ENCODE assay signal across 28 mouse cellular contexts in the genomic region with DNA sequence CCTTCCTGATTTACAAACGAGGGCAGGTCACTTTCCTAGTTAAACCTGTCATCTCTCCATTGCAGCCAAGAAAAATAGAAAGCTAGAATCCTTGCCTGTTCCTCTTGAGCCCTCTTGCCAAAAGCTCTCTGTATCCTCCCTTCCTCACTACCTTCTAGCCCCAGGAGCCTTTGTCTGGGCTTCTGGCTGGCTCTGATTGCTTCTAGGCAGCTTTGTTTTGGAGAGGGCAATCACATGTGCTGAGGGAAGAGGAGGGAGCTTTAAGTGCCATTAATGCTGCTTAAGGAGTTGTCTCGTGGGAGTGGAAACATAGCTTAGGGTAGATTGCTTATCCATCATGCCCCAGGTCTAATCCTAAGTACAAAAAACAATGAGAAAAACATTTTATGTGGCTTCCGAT. TPM values are rescaled to one million over a fixed set of nuclear protein-coding genes. Genes with fewer than 3 reads are reported as not detected.
DNase-seq lines count a peak whose midpoint lies in the region; ATAC-seq lines count a peak whose summit lies in the region.
"Had no signal": no experiment of that assay in that cellular context is flagged by ENCODE, and none has a peak within 500 bp of the region (broad histone marks: within the 10 kb centered on the region; RNA-seq: fewer than 3 reads in every experiment).

No protein-coding gene starts in this region.

- WGBS in midbrain, embryonic 10.5 days, result 61% methylated on average over 3 of the region's 3 CpGs
- 43% methylated on average over 3 of the region's 3 CpGs for WGBS in midbrain, embryonic 16.5 days
- WGBS in midbrain, embryonic 15.5 days, result 49% methylated on average over 3 of the region's 3 CpGs
- 63% methylated on average over 3 of the region's 3 CpGs for WGBS in midbrain, embryonic 11.5 days

- peak overlapping the region; percentile 78 for H3K27ac ChIP-seq in midbrain, embryonic 10.5 days (replicated peaks)
- no peak overlapping the region for H3K27ac ChIP-seq in midbrain, embryonic 16.5 days (ENCODE audit: low read length)
- 0 out of 2 replicates have a peak overlapping the region, but pooled peaks have one; percentile 4 for H3K27ac ChIP-seq in midbrain, embryonic 15.5 days
- no peak overlapping the region for H3K27ac ChIP-seq in midbrain, embryonic 11.5 days (ENCODE audit: low read depth, low read length)
- peak overlapping the region; percentile 57 for H3K27ac ChIP-seq in brown adipose tissue, adult 24 weeks (replicated peaks; ENCODE audit: low read depth, low read length)
- H3K27ac ChIP-seq: embryonic facial prominence, embryonic 12.5 days; embryonic facial prominence, embryonic 15.5 days; heart, embryonic 15.5 days; hindbrain, embryonic 14.5 days had no signal

- H3K4me3 ChIP-seq in midbrain, embryonic 10.5 days, result no peak overlapping the region
- H3K4me3 ChIP-seq in midbrain, embryonic 16.5 days (ENCODE audit: low read depth, low read length), result no peak overlapping the region
- H3K4me3 ChIP-seq in midbrain, embryonic 15.5 days, result no peak overlapping the region
- H3K4me3 ChIP-seq in midbrain, embryonic 11.5 days (ENCODE audit: low read depth, low read length), result no peak overlapping the region
- no peak overlapping the region for H3K4me3 ChIP-seq in brown adipose tissue, adult 24 weeks (ENCODE audit: insufficient read depth, low read depth, low read length)
- H3K4me3 ChIP-seq: embryonic facial prominence, embryonic 12.5 days; embryonic facial prominence, embryonic 15.5 days; heart, embryonic 12.5 days; heart, embryonic 15.5 days had no signal

- no peaks in the 10 kb centered on the region for H3K36me3 ChIP-seq in midbrain, embryonic 10.5 days
- no peaks in the 10 kb centered on the region for H3K36me3 ChIP-seq in midbrain, embryonic 16.5 days (ENCODE audit: control insufficient read depth, insufficient read depth, low read length)
- H3K36me3 ChIP-seq in midbrain, embryonic 15.5 days (replicated peaks), result no peaks in the 10 kb centered on the region
- no peaks in the 10 kb centered on the region for H3K36me3 ChIP-seq in midbrain, embryonic 11.5 days (ENCODE audit: control insufficient read depth, insufficient read depth, low read length)
- H3K36me3 ChIP-seq: embryonic facial prominence, embryonic 12.5 days; embryonic facial prominence, embryonic 15.5 days; heart, embryonic 12.5 days; heart, embryonic 15.5 days had no signal

- no peak for DNase-seq in midbrain, embryonic 10.5 days (ENCODE audit: low spot score)
- no peak for DNase-seq in midbrain, embryonic 11.5 days (ENCODE audit: low spot score, missing footprints)
- no peak for DNase-seq in frontal cortex, postnatal 10 days (ENCODE audit: low spot score in 2 of 2)
- DNase-seq: adrenal gland, adult 8-10 months; adrenal gland, postnatal 25 days; cerebellum, adult 11 months; cerebellum, adult 2 months; cerebellum, adult 9-11 months; cerebellum, postnatal 25 days; forebrain, postnatal 0 days; gastrocnemius, postnatal 25 days; heart, adult 18-20 months; heart, postnatal 10 days; heart, postnatal 36 days had no signal

- H3K27me3 ChIP-seq in midbrain, embryonic 10.5 days (ENCODE audit: low read depth, poor library complexity, severe bottlenecking), result no peaks in the 10 kb centered on the region
- no peaks in the 10 kb centered on the region for H3K27me3 ChIP-seq in midbrain, embryonic 16.5 days (ENCODE audit: control insufficient read depth, insufficient read depth, low read depth, low read length)
- no peaks in the 10 kb centered on the region for H3K27me3 ChIP-seq in midbrain, embryonic 15.5 days (replicated peaks)
- H3K27me3 ChIP-seq in midbrain, embryonic 11.5 days (ENCODE audit: control insufficient read depth, insufficient read depth, low read length), result no peaks in the 10 kb centered on the region
- H3K27me3 ChIP-seq: embryonic facial prominence, embryonic 12.5 days; embryonic facial prominence, embryonic 15.5 days; heart, embryonic 12.5 days; heart, embryonic 15.5 days had no signal

- no peaks in the 10 kb centered on the region for H3K9me3 ChIP-seq in midbrain, embryonic 10.5 days (replicated peaks)
- H3K9me3 ChIP-seq in midbrain, embryonic 16.5 days (replicated peaks; ENCODE audit: control insufficient read depth, low read length, poor library complexity, severe bottlenecking), result no peaks in the 10 kb centered on the region
- no peaks in the 10 kb centered on the region for H3K9me3 ChIP-seq in midbrain, embryonic 15.5 days
- H3K9me3 ChIP-seq in midbrain, embryonic 11.5 days (ENCODE audit: control insufficient read depth, low read length), result peaks cover 3% of the 10 kb centered on the region
- H3K9me3 ChIP-seq: embryonic facial prominence, embryonic 12.5 days; embryonic facial prominence, embryonic 15.5 days; heart, embryonic 15.5 days had no signal

- no peak overlapping the region for H3K4me2 ChIP-seq in midbrain, embryonic 16.5 days (ENCODE audit: low read length)
- H3K4me2 ChIP-seq in midbrain, embryonic 15.5 days, result no peak overlapping the region
- no peak overlapping the region for H3K4me2 ChIP-seq in midbrain, embryonic 11.5 days
- H3K4me2 ChIP-seq: embryonic facial prominence, embryonic 12.5 days; embryonic facial prominence, embryonic 15.5 days; heart, embryonic 12.5 days; heart, embryonic 15.5 days; hindbrain, embryonic 14.5 days had no signal

- no peak overlapping the region for H3K9ac ChIP-seq in midbrain, embryonic 16.5 days (ENCODE audit: low read depth, low read length)
- H3K9ac ChIP-seq in midbrain, embryonic 15.5 days, result no peak overlapping the region
- no peak overlapping the region for H3K9ac ChIP-seq in midbrain, embryonic 11.5 days (ENCODE audit: low read length)
- H3K9ac ChIP-seq: embryonic facial prominence, embryonic 12.5 days; embryonic facial prominence, embryonic 15.5 days; forebrain, postnatal 0 days; heart, embryonic 12.5 days; heart, embryonic 15.5 days; hindbrain, embryonic 14.5 days had no signal

- H3K4me1 ChIP-seq in midbrain, embryonic 10.5 days, result peaks cover 49% of the 10 kb centered on the region
- H3K4me1 ChIP-seq in midbrain, embryonic 16.5 days (ENCODE audit: control insufficient read depth, insufficient read depth, low read length), result peaks cover 4% of the 10 kb centered on the region
- peaks cover 12% of the 10 kb centered on the region for H3K4me1 ChIP-seq in midbrain, embryonic 15.5 days
- H3K4me1 ChIP-seq in midbrain, embryonic 11.5 days (ENCODE audit: control insufficient read depth, insufficient read depth, low read length), result peaks cover 17% of the 10 kb centered on the region
- peaks cover 16% of the 10 kb centered on the region for H3K4me1 ChIP-seq in brown adipose tissue, adult 24 weeks (ENCODE audit: control insufficient read depth, insufficient read depth, insufficient read length, low read length)
- H3K4me1 ChIP-seq: embryonic facial prominence, embryonic 15.5 days; heart, embryonic 12.5 days; heart, embryonic 15.5 days had no signal

- ATAC-seq in midbrain, embryonic 16.5 days, result no peak
- no peak for ATAC-seq in midbrain, embryonic 15.5 days (replicated peaks)
- ATAC-seq in midbrain, embryonic 11.5 days (ENCODE audit: low FRiP score), result no peak
- ATAC-seq: CD4-positive, CD25-positive, alpha-beta regulatory T cell, adult 4 months; forebrain, embryonic 14.5 days; forebrain, postnatal 0 days had no signal

RNA-seq across cellular contexts. Expression of gene Pnpla5, which starts 17.1 kb away (rescaled TPM):
- not detected in 2 replicates for polyA plus RNA-seq in midbrain, embryonic 10.5 days (2016; fragmentation: Nextera tagmentation; extraction: Ambion mirVana)
- polyA plus RNA-seq in midbrain, embryonic 16.5 days (2015; fragmentation: Nextera tagmentation; extraction: Ambion mirVana), result not detected in 2 replicates
- polyA plus RNA-seq in midbrain, embryonic 15.5 days (2015; fragmentation: Nextera tagmentation; extraction: Ambion mirVana), result not detected in 2 replicates
- polyA plus RNA-seq in midbrain, embryonic 11.5 days (2014; fragmentation: Nextera tagmentation; extraction: Ambion mirVana), result 0.05 TPM in 1 of 2 replicates, not detected in the other
- polyA plus RNA-seq in brown adipose tissue, adult 24 weeks (2012; ENCODE audit: insufficient read depth, insufficient read length, missing spikeins), result not detected in 2 replicates
- polyA plus RNA-seq: C2C12; CD4-positive, CD25-positive, alpha-beta regulatory T cell, adult 4 months; cerebellum, adult 2 months; embryonic facial prominence, embryonic 12.5 days; embryonic facial prominence, embryonic 15.5 days; forebrain, embryonic 14.5 days; forebrain, postnatal 0 days; frontal cortex, adult 2 months; heart, embryonic 12.5 days; heart, embryonic 15.5 days; hindbrain, embryonic 11.5 days; hindbrain, embryonic 14.5 days; intestine, embryonic 14.5 days had no signal

RNA-seq across cellular contexts. Expression of gene Pnpla3, which starts 27.5 kb away (rescaled TPM):
- polyA plus RNA-seq in midbrain, embryonic 10.5 days (2016; fragmentation: Nextera tagmentation; extraction: Ambion mirVana), result 2.2 and 3.1 TPM in 2 replicates
- polyA plus RNA-seq in midbrain, embryonic 16.5 days (2015; fragmentation: Nextera tagmentation; extraction: Ambion mirVana), result 7.0 and 7.1 TPM in 2 replicates
- 4.6 and 6.4 TPM in 2 replicates for polyA plus RNA-seq in midbrain, embryonic 15.5 days (2015; fragmentation: Nextera tagmentation; extraction: Ambion mirVana)
- 1.5 and 1.7 TPM in 2 replicates for polyA plus RNA-seq in midbrain, embryonic 11.5 days (2014; fragmentation: Nextera tagmentation; extraction: Ambion mirVana)
- polyA plus RNA-seq in brown adipose tissue, adult 24 weeks (2012; ENCODE audit: insufficient read depth, insufficient read length, missing spikeins), result 506 and 707 TPM in 2 replicates
- polyA plus RNA-seq: C2C12 had no signal

RNA-seq across cellular contexts. Expression of gene Sult4a1, which starts 34.6 kb away (rescaled TPM):
- polyA plus RNA-seq in midbrain, embryonic 10.5 days (2016; fragmentation: Nextera tagmentation; extraction: Ambion mirVana), result 11.2 and 14.3 TPM in 2 replicates
- polyA plus RNA-seq in midbrain, embryonic 16.5 days (2015; fragmentation: Nextera tagmentation; extraction: Ambion mirVana), result 100.0 and 114 TPM in 2 replicates
- 87.1 and 93.8 TPM in 2 replicates for polyA plus RNA-seq in midbrain, embryonic 15.5 days (2015; fragmentation: Nextera tagmentation; extraction: Ambion mirVana)
- polyA plus RNA-seq in midbrain, embryonic 11.5 days (2014; fragmentation: Nextera tagmentation; extraction: Ambion mirVana), result 8.7 and 8.9 TPM in 2 replicates
- polyA plus RNA-seq in brown adipose tissue, adult 24 weeks (2012; ENCODE audit: insufficient read depth, insufficient read length, missing spikeins), result not detected in 2 replicates
- polyA plus RNA-seq: C2C12; CD4-positive, CD25-positive, alpha-beta regulatory T cell, adult 4 months had no signal

RNA-seq across cellular contexts. Expression of gene Samm50, which starts 51.9 kb away (rescaled TPM):
- polyA plus RNA-seq in midbrain, embryonic 10.5 days (2016; fragmentation: Nextera tagmentation; extraction: Ambion mirVana), result 108 and 110 TPM in 2 replicates
- polyA plus RNA-seq in midbrain, embryonic 16.5 days (2015; fragmentation: Nextera tagmentation; extraction: Ambion mirVana), result 90.6 and 93.8 TPM in 2 replicates
- polyA plus RNA-seq in midbrain, embryonic 15.5 days (2015; fragmentation: Nextera tagmentation; extraction: Ambion mirVana), result 83.3 and 86.6 TPM in 2 replicates
- 75.9 and 77.4 TPM in 2 replicates for polyA plus RNA-seq in midbrain, embryonic 11.5 days (2014; fragmentation: Nextera tagmentation; extraction: Ambion mirVana)
- 177 and 266 TPM in 2 replicates for polyA plus RNA-seq in brown adipose tissue, adult 24 weeks (2012; ENCODE audit: insufficient read depth, insufficient read length, missing spikeins)

Comparison
In these comparisons a context has a peak if more than half of its experiments do, and no peak if none do; other contexts are left out.
1. H3K27ac ChIP-seq: peak in midbrain, embryonic 10.5 days (single experiment), midbrain, embryonic 15.5 days (single experiment) and brown adipose tissue, adult 24 weeks (single experiment); none in midbrain, embryonic 16.5 days (single experiment) and midbrain, embryonic 11.5 days (single experiment).
2. RNA of gene Pnpla3, which starts 27.5 kb away (polyA plus RNA-seq): 506 to 707 TPM in brown adipose tissue, adult 24 weeks; 7.0 to 7.1 TPM in midbrain, embryonic 16.5 days, 4.6 to 6.4 TPM in midbrain, embryonic 15.5 days, 2.2 to 3.1 TPM in midbrain, embryonic 10.5 days and 1.5 to 1.7 TPM in midbrain, embryonic 11.5 days; every median in the first group is over 10 times any median in the second.